Mouse (Mus musculus): ENCODE results near the gene Nfs1.
A peak's percentile ranks its signal among the peaks of the same experiment; 100 is the strongest.
"Not testable (repeated sequence)": the region's sequence is repeated elsewhere in the genome, so short reads cannot be mapped to it uniquely, and the experiment has no call there.

The Nfs1 gene

GRCm38 (mm10) chr2:156143953-156144724 lies at the start of gene Nfs1, which contains the start of gene Romo1:
Nfs1 (minus strand) TSS chr2:156144186.
Romo1 (plus strand) TSS chr2:156144039.
- peak; percentile 84 for DNase-seq (ENCODE audit: extremely low read depth, low read depth)

- no peak for DNase-seq (ENCODE audit: extremely low read depth, low read depth)
These were observed 49.3 kb upstream of the Nfs1 start for GRCm38 (mm10) chr2:156193066-156193862.

GRCm38 (mm10) chr2:156192068-156192467 lies 48.1 kb upstream of the Nfs1 start:
- no peak for DNase-seq (ENCODE audit: extremely low read depth, low read depth)

GRCm38 (mm10) chr2:156191540-156191939 lies 47.6 kb upstream of the Nfs1 start:
- DNase-seq (ENCODE audit: extremely low read depth, low read depth), result no peak

GRCm38 (mm10) chr2:156190004-156190896 lies 46.3 kb upstream of the Nfs1 start:
- DNase-seq (ENCODE audit: extremely low read depth, low read depth), result peak; percentile 96

- not testable (repeated sequence) for DNase-seq (ENCODE audit: extremely low read depth, low read depth)
These were observed 45.3 kb upstream of the Nfs1 start for GRCm38 (mm10) chr2:156189241-156189640.

GRCm38 (mm10) chr2:156181592-156181991 lies 37.6 kb upstream of the Nfs1 start:
- DNase-seq (ENCODE audit: extremely low read depth, low read depth), result no peak

- no peak for DNase-seq (ENCODE audit: extremely low read depth, low read depth)
These were observed 37.0 kb upstream of the Nfs1 start for GRCm38 (mm10) chr2:156180824-156181590.

GRCm38 (mm10) chr2:156180094-156180821 lies 36.3 kb upstream of the Nfs1 start, which contains the start of gene Rbm39:
Rbm39 (minus strand) TSS chr2:156180238.
- peak; percentile 99 for DNase-seq (ENCODE audit: extremely low read depth, low read depth)

GRCm38 (mm10) chr2:156179796-156180093 lies 35.8 kb upstream of the Nfs1 start:
- DNase-seq (ENCODE audit: extremely low read depth, low read depth), result no peak

GRCm38 (mm10) chr2:156179046-156179795 lies 35.2 kb upstream of the Nfs1 start:
- DNase-seq (ENCODE audit: extremely low read depth, low read depth), result peak; percentile 33

- no peak for DNase-seq (ENCODE audit: extremely low read depth, low read depth)
These were observed 33.7 kb upstream of the Nfs1 start for GRCm38 (mm10) chr2:156177651-156178050.

- no peak for DNase-seq (ENCODE audit: extremely low read depth, low read depth)
These were observed 33.1 kb upstream of the Nfs1 start for GRCm38 (mm10) chr2:156177079-156177478.

- no peak for DNase-seq (ENCODE audit: extremely low read depth, low read depth)
These were observed 22.6 kb upstream of the Nfs1 start for GRCm38 (mm10) chr2:156166557-156166956.

GRCm38 (mm10) chr2:156165478-156165877 lies 21.5 kb upstream of the Nfs1 start:
- DNase-seq (ENCODE audit: extremely low read depth, low read depth), result no peak

- no peak for DNase-seq (ENCODE audit: extremely low read depth, low read depth)
These were observed 7.6 kb upstream of the Nfs1 start for GRCm38 (mm10) chr2:156151538-156151937.

GRCm38 (mm10) chr2:156147316-156147915 lies 3.4 kb upstream of the Nfs1 start:
- DNase-seq (ENCODE audit: extremely low read depth, low read depth), result no peak

- peak; percentile 14 for DNase-seq (ENCODE audit: extremely low read depth, low read depth)
These were observed 2.4 kb upstream of the Nfs1 start for GRCm38 (mm10) chr2:156146272-156146989.

All from MEL-GATA-1-ER (cell line).